Mouse (Mus musculus) kidney, embryonic 16.5 days (tissue): ENCODE results near the gene Polr3g. TPM values are rescaled to one million over a fixed set of nuclear protein-coding genes. Genes with fewer than 3 reads are reported as not detected.
A peak's percentile ranks its signal among the peaks of the same experiment; 100 is the strongest.
"Not testable (repeated sequence)": the region's sequence is repeated elsewhere in the genome, so short reads cannot be mapped to it uniquely, and the experiment has no call there.

Experiments used
- ATAC-seq: fragments of 200-750 bp; cut with Nextera tagmentation; 2 replicates; pipeline ENCODE4 v1.8.0; 2017; ENCODE audit warnings: moderate TSS enrichment; ENCODE audit not compliant: low FRiP score, low TSS enrichment
- H3K27ac ChIP-seq: fragments of 300-500 bp; sonication (generic); 2 replicates; pipeline ENCODE4 v1.5.1; 2014; ENCODE audit warnings: low read length
- H3K27me3 ChIP-seq: fragments of 300-500 bp; sonication (generic); 2 replicates; pipeline ENCODE4 v1.6.1; 2014; ENCODE audit warnings: low read length, control low read depth, mixed read lengths; ENCODE audit not compliant: insufficient read depth
- H3K36me3 ChIP-seq: fragments of 300-500 bp; sonication (generic); 2 replicates; pipeline ENCODE4 v1.6.1; 2014; ENCODE audit warnings: low read length, control low read depth, mixed read lengths; ENCODE audit not compliant: insufficient read depth
- H3K4me1 ChIP-seq: fragments of 300-500 bp; sonication (generic); 2 replicates; pipeline ENCODE4 v1.6.1; 2014; ENCODE audit warnings: low read length, control low read depth, mixed read lengths; ENCODE audit not compliant: insufficient read depth
- H3K4me2 ChIP-seq: fragments of 300-500 bp; sonication (generic); replicated peaks from 2 replicates; pipeline ENCODE4 v1.6.1; 2014; ENCODE audit warnings: low read depth, low read length
- H3K4me3 ChIP-seq: fragments of 300-500 bp; sonication (generic); 2 replicates; pipeline ENCODE4 v1.5.1; 2014; ENCODE audit warnings: mild to moderate bottlenecking, low read length
- H3K9ac ChIP-seq: fragments of 300-500 bp; sonication (generic); replicated peaks from 2 replicates; pipeline ENCODE4 v1.6.1; 2014; ENCODE audit warnings: low read length
- H3K9me3 ChIP-seq: fragments of 300-500 bp; sonication (generic); 2 replicates; pipeline ENCODE4 v1.6.1; 2016; ENCODE audit warnings: low read length, control low read depth
- WGBS: fragments of 180-500 bp; shearing (Covaris S2); extraction: QIAGEN DNeasy Blood & Tissue Kit; methylation state at CpG from one replicate; pipeline ENCODE4 v1.1.7; 2014; 5-methylcytosine and 5-hydroxymethylcytosine counted together
- polyA plus RNA-seq: library from polyadenylated mRNA; unstranded; fragments of >200 nt; fragmentation: Nextera tagmentation; extraction: Ambion mirVana; gene quantifications from 2 replicates; pipeline ENCODE4 v1.2.1, GENCODE M21; 2015

Gene Polr3g
- polyA plus RNA-seq, 1 experiment from 2014 or later, result 10.9 TPM

- H3K9me3 ChIP-seq, result no peaks in the 10 kb centered on the region
- ATAC-seq, result no peak
- no peak overlapping the region for H3K27ac ChIP-seq
- no peak overlapping the region for H3K9ac ChIP-seq
- H3K27me3 ChIP-seq, result no peaks in the 10 kb centered on the region
- H3K4me3 ChIP-seq, result no peak overlapping the region
- no peak overlapping the region for H3K4me2 ChIP-seq
- H3K36me3 ChIP-seq, result no peaks in the 10 kb centered on the region
- 98% methylated on average over 1 of the region's 1 CpGs for WGBS
- no peaks in the 10 kb centered on the region for H3K4me1 ChIP-seq
Observed at GRCm38 (mm10) chr13:81730362-81730761, 19.5 kb upstream of the Polr3g start.

DNA sequence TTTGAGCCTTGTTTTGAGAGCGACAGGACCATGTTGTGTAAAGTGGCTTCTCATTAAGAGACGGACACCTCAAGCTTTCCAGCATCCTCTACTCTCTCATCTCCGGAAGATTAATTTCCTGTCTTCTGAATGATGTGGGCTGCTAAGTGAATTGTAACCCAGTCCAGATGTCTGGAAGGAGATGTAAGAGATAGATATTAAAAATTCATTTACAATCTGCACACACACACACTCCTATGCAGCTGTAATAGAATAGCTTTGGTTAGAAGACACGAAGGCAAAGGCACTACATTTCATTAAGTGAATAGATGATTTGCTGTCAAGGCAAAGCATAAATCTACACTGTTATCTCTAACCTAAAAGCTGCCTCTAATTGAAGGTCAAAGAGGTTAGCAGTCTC lies 18.3 kb upstream of the Polr3g start:
- ATAC-seq, result no peak
- no peaks in the 10 kb centered on the region for H3K4me1 ChIP-seq
- no peak overlapping the region for H3K9ac ChIP-seq

GRCm38 (mm10) chr13:81728141-81728540 lies 17.3 kb upstream of the Polr3g start:
- not testable (repeated sequence) for ATAC-seq

More for the DNA sequence above, 18.3 kb upstream of the Polr3g start:
- H3K9me3 ChIP-seq, result no peaks in the 10 kb centered on the region
- WGBS, result 66% methylated on average over 4 of the region's 4 CpGs
- no peaks in the 10 kb centered on the region for H3K36me3 ChIP-seq
- H3K27ac ChIP-seq, result no peak overlapping the region
- H3K4me2 ChIP-seq, result no peak overlapping the region
- H3K27me3 ChIP-seq, result no peaks in the 10 kb centered on the region
- no peak overlapping the region for H3K4me3 ChIP-seq

DNA sequence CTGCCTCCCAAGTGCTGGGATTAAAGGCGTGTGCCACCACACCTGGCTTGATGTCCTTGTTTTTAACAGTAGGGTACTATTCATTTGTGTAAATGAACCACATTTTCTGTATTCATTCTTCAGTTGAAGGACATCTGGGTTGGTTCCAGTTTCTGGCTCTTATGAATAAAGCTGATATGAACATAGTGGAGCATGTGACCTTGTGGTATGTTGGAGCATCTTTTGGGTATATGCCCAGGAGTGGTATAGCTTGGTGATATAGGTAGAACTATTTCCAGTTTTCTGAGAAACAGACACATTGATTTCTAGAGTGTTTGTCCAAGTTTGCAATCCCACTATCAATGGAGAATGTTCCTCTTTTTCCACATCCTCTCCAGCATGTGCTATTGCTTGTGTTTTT lies 3.1 kb upstream of the Polr3g start:
- WGBS, result 90% methylated on average over 1 of the region's 1 CpGs
- Histone ChIP-seq H3K9me3 (no peaks in the 10 kb centered on the region), H3K4me3 (no peak overlapping the region), H3K4me1 (peaks cover 21% of the 10 kb centered on the region), H3K4me2 (no peak overlapping the region), H3K27me3 (no peaks in the 10 kb centered on the region), H3K27ac (no peak overlapping the region), H3K9ac (no peak overlapping the region), H3K36me3 (no peaks in the 10 kb centered on the region)
- ATAC-seq, result no peak

More at GRCm38 (mm10) chr13:81728141-81728540, 17.3 kb upstream of the Polr3g start:
- not testable (repeated sequence) for H3K4me2 ChIP-seq, H3K9ac ChIP-seq, H3K27me3 ChIP-seq, H3K36me3 ChIP-seq, H3K4me3 ChIP-seq, H3K27ac ChIP-seq, H3K9me3 ChIP-seq, H3K4me1 ChIP-seq
- 64% methylated on average over 12 of the region's 12 CpGs for WGBS

DNA sequence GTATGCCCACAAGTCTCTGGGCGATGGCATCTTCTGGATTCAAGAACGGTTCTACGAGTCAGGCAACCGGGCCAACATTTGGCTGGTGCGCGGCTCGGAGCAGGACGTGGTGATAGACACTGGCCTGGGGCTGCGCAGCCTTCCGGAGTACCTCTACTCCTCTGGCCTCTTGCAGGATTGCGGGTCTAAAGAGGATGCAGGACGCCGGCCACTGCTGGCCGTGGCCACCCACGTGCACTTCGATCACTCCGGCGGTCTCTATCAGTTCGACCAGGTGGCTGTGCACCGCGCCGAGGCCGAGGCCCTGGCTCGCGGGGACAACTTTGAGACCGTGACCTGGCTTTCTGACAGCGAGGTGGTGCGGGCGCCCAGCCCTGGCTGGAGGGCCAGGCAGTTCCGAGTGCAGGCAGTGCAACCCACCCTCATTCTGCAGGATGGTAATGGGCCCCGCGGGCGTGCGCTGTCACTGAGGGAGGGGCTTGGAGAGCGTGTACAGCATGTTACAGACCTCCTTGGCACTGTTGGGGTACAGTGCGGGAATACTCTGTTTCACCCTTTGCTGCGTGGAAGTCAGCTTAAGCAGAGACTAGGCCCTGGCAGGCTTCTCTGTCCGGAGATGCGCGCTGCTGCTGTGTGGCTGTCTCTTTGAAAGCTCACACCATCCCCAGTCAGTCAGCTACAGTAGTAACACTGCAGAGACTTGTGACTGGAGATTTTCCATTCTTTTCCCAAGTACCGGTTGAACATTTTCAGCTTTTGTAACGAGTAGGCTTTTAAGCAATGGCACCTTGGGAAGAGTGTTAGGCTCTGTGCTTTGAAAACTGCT lies 946 bp upstream of the Polr3g start:
- under 1% methylated on average over 42 of the region's 42 CpGs for WGBS
- peaks cover 21% of the 10 kb centered on the region for H3K4me1 ChIP-seq
- H3K4me2 ChIP-seq, result peak overlapping the region; percentile 97
- H3K9me3 ChIP-seq, result no peaks in the 10 kb centered on the region
- peak overlapping the region; percentile 74 for H3K4me3 ChIP-seq
- H3K27ac ChIP-seq, result peak overlapping the region; percentile 87
- peak; percentile 40 for ATAC-seq
- no peaks in the 10 kb centered on the region for H3K36me3 ChIP-seq
- peak overlapping the region; percentile 70 for H3K9ac ChIP-seq
- H3K27me3 ChIP-seq, result no peaks in the 10 kb centered on the region

- no peak for ATAC-seq
- no peaks in the 10 kb centered on the region for H3K9me3 ChIP-seq
- H3K4me2 ChIP-seq, result peak overlapping the region; percentile 97
- peak overlapping the region; percentile 70 for H3K9ac ChIP-seq
- H3K4me1 ChIP-seq, result peaks cover 21% of the 10 kb centered on the region
- H3K27me3 ChIP-seq, result no peaks in the 10 kb centered on the region
- H3K36me3 ChIP-seq, result no peaks in the 10 kb centered on the region
- H3K27ac ChIP-seq, result peak overlapping the region; percentile 87; the same call in 1 of the 2 replicates
- under 1% methylated on average over 7 of the region's 7 CpGs for WGBS
- peak overlapping the region; percentile 74 for H3K4me3 ChIP-seq
Observed at GRCm38 (mm10) chr13:81710266-81710665, 547 bp downstream of the Polr3g start.

DNA sequence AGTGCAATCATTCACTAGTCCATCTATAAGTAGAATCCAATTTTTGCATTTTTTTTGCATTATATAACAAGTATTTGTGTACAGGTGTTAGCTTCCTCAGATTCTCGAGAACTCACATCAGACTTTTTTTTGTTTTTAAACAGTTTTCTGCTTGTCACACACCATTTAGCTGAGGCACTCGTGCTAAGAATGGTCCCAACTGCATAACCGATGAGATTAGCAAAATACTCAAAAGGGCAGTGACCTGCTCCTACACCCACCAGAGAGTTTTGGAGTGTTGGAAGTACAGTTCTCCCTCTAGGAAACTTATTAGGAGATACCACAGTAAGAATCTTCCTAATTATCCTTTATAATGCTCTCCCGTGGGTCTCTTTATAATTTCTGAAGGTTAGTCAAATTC lies 1.0 kb downstream of the Polr3g start:
- Histone ChIP-seq H3K4me3 (peak overlapping the region; percentile 74), H3K27ac (no peak overlapping the region), H3K27me3 (no peaks in the 10 kb centered on the region), H3K36me3 (no peaks in the 10 kb centered on the region), H3K4me1 (peaks cover 21% of the 10 kb centered on the region), H3K4me2 (peak overlapping the region; percentile 97), H3K9ac (peak overlapping the region; percentile 70), H3K9me3 (no peaks in the 10 kb centered on the region)
- 23% methylated on average over 4 of the region's 4 CpGs for WGBS
- no peak for ATAC-seq

DNA sequence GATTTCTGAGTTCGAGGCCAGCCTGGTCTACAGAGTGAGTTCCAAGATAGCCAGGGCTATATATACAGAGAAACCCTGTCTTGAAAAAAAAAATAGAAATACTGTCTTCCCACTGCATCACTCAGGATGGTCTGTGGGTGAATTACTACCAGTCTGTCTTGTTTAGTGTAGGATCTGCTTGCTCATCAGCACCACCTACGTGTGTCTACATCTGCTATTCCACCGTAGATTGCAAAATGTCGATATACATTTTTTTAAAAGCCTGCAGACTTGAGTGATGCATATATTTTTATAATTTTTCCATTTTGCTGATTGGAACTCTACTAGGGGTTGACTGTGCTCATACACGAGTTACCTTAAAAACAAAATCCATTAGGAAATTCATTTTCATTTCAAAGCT lies 4.5 kb downstream of the Polr3g start:
- Histone ChIP-seq H3K27me3 (no peaks in the 10 kb centered on the region), H3K9ac (no peak overlapping the region), H3K27ac (no peak overlapping the region), H3K9me3 (no peaks in the 10 kb centered on the region), H3K4me2 (no peak overlapping the region), H3K4me1 (peaks cover 11% of the 10 kb centered on the region), H3K4me3 (no peak overlapping the region), H3K36me3 (no peaks in the 10 kb centered on the region)
- no peak for ATAC-seq
- WGBS, result 92% methylated on average over 5 of the region's 5 CpGs

DNA sequence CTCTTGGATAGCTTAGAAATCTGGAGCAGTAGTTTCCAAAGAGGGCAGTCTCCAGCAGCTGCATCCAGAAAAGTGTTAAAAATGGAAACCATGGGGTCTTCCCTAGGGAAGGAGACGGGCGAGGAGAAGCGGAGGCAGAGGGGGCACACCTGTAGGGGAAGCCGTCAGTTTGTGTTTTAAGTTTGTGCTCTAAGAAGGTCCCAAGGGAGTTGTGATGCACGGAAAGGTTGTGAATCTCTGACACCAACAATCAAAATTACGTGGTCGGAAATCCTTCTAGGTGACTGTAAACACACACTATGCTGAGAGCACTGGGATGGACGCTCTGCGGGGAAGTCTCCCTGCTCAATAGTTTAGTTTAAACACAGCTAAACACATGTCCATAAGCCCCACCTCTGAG lies 7.2 kb downstream of the Polr3g start:
- no peaks in the 10 kb centered on the region for H3K27me3 ChIP-seq
- no peak for ATAC-seq
- no peak overlapping the region for H3K4me3 ChIP-seq
- no peak overlapping the region for H3K27ac ChIP-seq
- H3K9ac ChIP-seq, result no peak overlapping the region
- no peaks in the 10 kb centered on the region for H3K9me3 ChIP-seq
- H3K4me1 ChIP-seq, result no peaks in the 10 kb centered on the region
- H3K4me2 ChIP-seq, result no peak overlapping the region
- H3K36me3 ChIP-seq, result no peaks in the 10 kb centered on the region
- whole genome bisulfite sequencing, result 82% methylated on average over 9 of the region's 9 CpGs

DNA sequence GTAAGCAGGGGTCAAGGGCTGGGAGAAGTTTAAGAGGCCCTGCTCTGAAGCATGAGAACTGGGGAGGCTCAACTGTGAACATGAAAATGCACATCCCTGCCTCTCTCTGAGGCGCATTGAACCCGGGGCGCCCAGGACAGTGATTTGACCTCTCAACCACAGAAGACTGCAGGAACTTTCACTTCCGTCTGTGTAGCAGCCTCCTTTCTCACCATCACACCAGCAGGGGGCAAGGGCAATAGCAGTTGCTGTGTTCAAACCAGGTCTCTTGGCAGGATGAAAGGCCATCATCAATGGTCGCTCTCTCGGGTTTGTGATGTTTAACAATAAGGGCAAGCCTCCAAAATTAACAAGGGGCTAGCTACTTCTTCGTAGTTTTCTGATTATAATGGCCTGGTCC lies 7.7 kb downstream of the Polr3g start:
- no peak overlapping the region for H3K27ac ChIP-seq
- H3K9me3 ChIP-seq, result no peaks in the 10 kb centered on the region
- peaks cover 3% of the 10 kb centered on the region; the same call in 1 of the 2 replicates for H3K36me3 ChIP-seq
- no peaks in the 10 kb centered on the region for H3K27me3 ChIP-seq
- H3K4me3 ChIP-seq, result no peak overlapping the region
- no peak overlapping the region for H3K9ac ChIP-seq
- H3K4me2 ChIP-seq, result no peak overlapping the region
- ATAC-seq, result no peak
- 78% methylated on average over 7 of the region's 7 CpGs for WGBS
- no peaks in the 10 kb centered on the region for H3K4me1 ChIP-seq
